Mouse (Mus musculus): ENCODE results near the gene Veph1. TPM values are rescaled to one million over a fixed set of nuclear protein-coding genes. Genes with fewer than 3 reads are reported as not detected.

Gene Veph1
- total RNA-seq, 2 experiments from 2014 or later = not detected

DNA sequence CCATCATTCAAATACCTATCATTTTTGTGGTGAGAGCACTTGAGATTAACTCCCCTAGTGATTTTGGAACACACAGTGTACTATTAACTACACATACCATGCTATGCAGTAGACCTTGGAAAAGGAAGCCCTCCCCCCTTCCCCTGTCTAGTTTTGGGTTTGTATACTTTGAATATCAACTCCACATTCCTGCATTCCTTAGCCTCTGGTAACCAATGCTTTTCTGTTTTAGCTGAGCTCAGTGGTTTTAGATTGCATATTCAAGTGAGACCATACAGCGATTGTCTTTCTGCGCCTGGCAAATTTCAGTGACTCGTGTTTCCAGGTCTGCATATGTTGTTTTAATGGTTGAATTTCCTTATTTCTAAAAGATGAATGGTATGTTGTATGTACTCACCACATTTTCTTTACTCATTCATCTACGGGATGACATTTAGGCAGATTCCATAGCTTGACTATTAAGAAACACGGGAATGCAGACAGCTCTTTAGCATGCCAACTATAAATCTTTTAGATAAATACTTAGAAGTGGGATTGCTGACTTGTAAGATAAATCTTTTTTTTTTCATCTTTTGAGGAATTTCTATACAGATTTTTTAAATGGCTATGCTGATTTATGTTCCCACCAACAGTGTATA is 255.7 kb downstream of the Veph1 start:
- Histone ChIP-seq H3K4me3 (no peak overlapping the region), H3K27ac (no peak overlapping the region)
- no peak for TF ChIP-seq CTCF (IDR thresholded peaks at IDR 0.05)
- DNase-seq (ENCODE audit: extremely low spot score in 1 of 2, low spot score in 2 of 2) = no peak
- intact Hi-C loops (cut with DNase I) = no loop called here

GRCm38 (mm10) chr3:66035226-66035625 is 261.4 kb downstream of the Veph1 start:
- no peak for DNase-seq (ENCODE audit: extremely low spot score in 1 of 2, low spot score in 2 of 2)
- Histone ChIP-seq H3K4me3 (no peak overlapping the region), H3K27ac (no peak overlapping the region)
- intact Hi-C loops (cut with DNase I) = no loop called here
- no peak for TF ChIP-seq CTCF (IDR thresholded peaks at IDR 0.05)

GRCm38 (mm10) chr3:66033346-66033745 is 263.3 kb downstream of the Veph1 start:
- Histone ChIP-seq H3K27ac (no peak overlapping the region), H3K4me3 (no peak overlapping the region)
- intact Hi-C loops (cut with DNase I) = no loop called here
- DNase-seq (ENCODE audit: extremely low spot score in 1 of 2, low spot score in 2 of 2) = no peak
- TF ChIP-seq CTCF (IDR thresholded peaks at IDR 0.05) = no peak

DNA sequence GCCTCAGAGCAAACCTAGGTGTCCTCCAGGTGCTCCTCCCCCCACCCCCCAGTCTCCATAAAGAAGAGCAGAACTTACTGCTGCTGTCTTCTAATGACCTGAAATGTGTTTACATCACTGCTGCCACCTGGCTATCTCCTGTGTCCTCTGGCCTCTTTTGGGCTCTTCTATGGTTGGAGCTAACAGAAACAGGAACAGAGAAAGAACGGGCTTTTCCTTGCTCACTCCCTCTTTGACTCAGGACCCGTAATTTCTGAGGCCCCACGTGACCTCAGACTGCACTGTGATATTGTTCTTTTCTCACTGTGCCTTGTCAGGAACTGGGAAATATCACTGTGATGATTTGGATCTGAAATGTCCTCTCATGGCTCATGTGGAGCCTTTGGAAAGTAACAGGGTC is 271.2 kb downstream of the Veph1 start:
- DNase-seq (ENCODE audit: extremely low spot score in 1 of 2, low spot score in 2 of 2) = no peak
- intact Hi-C loops (cut with DNase I) = no loop called here
- no peak for TF ChIP-seq CTCF (IDR thresholded peaks at IDR 0.05)
- H3K27ac ChIP-seq = no peak overlapping the region
- no peak overlapping the region for H3K4me3 ChIP-seq

GRCm38 (mm10) chr3:66024220-66024792 is 272.3 kb downstream of the Veph1 start:
- no peak for DNase-seq (ENCODE audit: extremely low spot score in 1 of 2, low spot score in 2 of 2)
- no peak for TF ChIP-seq CTCF (IDR thresholded peaks at IDR 0.05)
- H3K4me3 ChIP-seq = no peak overlapping the region
- H3K27ac ChIP-seq = no peak overlapping the region
- intact Hi-C loops (cut with DNase I) = no loop called here

DNA sequence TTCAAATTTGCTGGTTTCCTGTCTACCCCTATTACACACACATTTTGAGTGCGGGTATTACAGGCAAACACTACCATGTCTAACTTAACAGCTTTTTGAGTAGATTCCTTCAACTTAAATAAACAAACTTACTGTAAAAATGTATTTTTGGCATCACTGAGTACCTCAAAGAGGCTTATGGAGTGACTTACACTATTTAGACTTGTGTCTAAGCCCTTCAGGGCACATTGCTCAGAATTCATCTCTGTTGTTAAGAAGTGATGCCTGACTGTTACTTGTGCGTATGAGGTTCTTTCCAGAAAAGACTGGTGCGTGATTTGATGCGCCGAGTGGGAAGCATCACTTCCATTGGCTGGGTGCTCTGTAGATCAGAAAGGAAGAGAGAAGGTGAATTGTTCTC is 277.5 kb downstream of the Veph1 start:
- intact Hi-C loops (cut with DNase I) = no loop called here

GRCm38 (mm10) chr3:66007632-66008401 is 288.8 kb downstream of the Veph1 start:
- no peak for TF ChIP-seq CTCF (IDR thresholded peaks at IDR 0.05)
- Histone ChIP-seq H3K4me3 (no peak overlapping the region), H3K27ac (no peak overlapping the region)
- DNase-seq (ENCODE audit: extremely low spot score in 1 of 2, low spot score in 2 of 2) = no peak
- intact Hi-C loops (cut with DNase I) = no loop called here

More for the DNA sequence above, 277.5 kb downstream of the Veph1 start:
- Histone ChIP-seq H3K4me3 (no peak overlapping the region), H3K27ac (no peak overlapping the region)
- no peak for DNase-seq (ENCODE audit: extremely low spot score in 1 of 2, low spot score in 2 of 2)
- no peak for TF ChIP-seq CTCF (IDR thresholded peaks at IDR 0.05)

DNA sequence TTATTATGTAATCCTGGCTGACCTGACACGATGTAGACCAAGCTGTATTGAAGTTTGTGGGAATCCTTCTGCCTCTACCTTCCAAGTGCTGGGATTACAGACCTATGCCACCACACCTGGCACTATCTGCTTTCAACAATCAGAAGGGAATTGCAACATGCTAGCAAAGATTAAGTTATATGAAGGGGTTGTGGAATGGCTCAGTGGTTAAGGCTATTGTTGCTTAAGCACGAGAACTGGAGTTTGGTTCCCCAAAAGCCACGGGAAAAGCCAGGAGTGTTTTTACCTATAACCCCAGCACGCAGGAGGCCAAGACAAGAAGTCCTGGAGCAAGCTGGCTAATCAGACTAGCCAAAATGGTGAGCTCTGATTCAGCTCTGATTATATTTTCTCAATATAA is 291.6 kb downstream of the Veph1 start:
- Histone ChIP-seq H3K4me3 (no peak overlapping the region), H3K27ac (no peak overlapping the region)
- no peak for TF ChIP-seq CTCF (IDR thresholded peaks at IDR 0.05)
- no peak for DNase-seq (ENCODE audit: extremely low spot score in 1 of 2, low spot score in 2 of 2)
- intact Hi-C loops (cut with DNase I) = loop anchor here (1.0 kb wide), 2 partner anchors 216 to 232 kb away; no protein-coding TSS in a partner anchor

DNA sequence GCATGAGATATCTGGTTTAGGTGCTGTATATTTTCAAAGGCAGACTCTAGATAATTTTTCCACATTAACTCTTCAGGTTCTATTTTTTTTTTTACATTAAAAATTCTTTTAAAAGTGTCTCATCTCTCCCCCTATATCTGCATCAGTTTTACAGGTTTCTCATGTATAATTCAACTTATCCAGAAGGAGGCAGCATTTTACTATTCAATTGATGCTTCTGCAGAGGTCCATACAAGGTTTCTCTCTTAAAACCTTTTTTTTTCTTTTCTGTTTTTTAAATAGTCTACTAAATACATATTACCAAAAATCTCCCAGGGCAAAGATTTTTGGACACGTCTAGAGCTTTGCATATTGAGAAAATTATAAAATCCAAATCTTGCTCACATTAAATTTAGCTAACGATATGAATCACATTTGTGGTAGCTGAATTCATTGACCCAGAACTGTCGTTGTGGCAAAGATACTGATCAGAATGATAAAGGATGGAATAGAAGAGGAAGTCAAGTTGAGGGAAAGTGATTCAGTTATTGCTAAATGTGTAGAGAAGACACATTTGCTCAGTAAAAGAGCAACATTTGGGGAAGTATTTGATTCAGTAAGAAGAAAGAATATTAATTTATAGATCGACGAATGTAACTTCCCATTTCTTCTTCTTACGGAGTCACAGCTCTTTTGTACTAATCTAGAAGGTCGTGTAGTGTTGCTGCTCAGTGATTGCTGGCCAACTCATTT is 292.3 kb downstream of the Veph1 start:
- DNase-seq (ENCODE audit: extremely low spot score in 1 of 2, low spot score in 2 of 2) = no peak
- intact Hi-C loops (cut with DNase I) = loop anchor here (1.0 kb wide), 2 partner anchors 217 to 233 kb away; no protein-coding TSS in a partner anchor
- no peak overlapping the region for H3K27ac ChIP-seq
- no peak overlapping the region for H3K4me3 ChIP-seq
- TF ChIP-seq CTCF (IDR thresholded peaks at IDR 0.05) = peak; percentile 60

Other genes with a start within 250 kb of the Veph1 start
- gene Ptx3, start 76.9 kb downstream of the Veph1 start, total RNA-seq (2021) = under 1 TPM; 0.41 to 0.47 TPM